Mouse (Mus musculus) midbrain, embryonic 12.5 days (tissue): ENCODE measurements around the gene Pacs2. TPM values are rescaled to one million over a fixed set of nuclear protein-coding genes. Genes with fewer than 3 reads are reported as not detected.

ENCODE experiments used
- ATAC-seq: fragments of 200-750 bp; cut with Nextera tagmentation; 2 replicates; pipeline ENCODE4 v1.8.0; 2017; ENCODE audit warnings: low read depth, moderate TSS enrichment, moderate library complexity; ENCODE audit not compliant: low FRiP score
- H3K27ac ChIP-seq: fragments of 300-500 bp; sonication (generic); replicated peaks from 2 replicates; pipeline ENCODE4 v1.5.1; 2016; ENCODE audit warnings: mild to moderate bottlenecking
- H3K27me3 ChIP-seq: fragments of 300-500 bp; sonication (generic); 2 replicates; pipeline ENCODE4 v1.6.1; 2016; ENCODE audit warnings: mild to moderate bottlenecking
- H3K36me3 ChIP-seq: fragments of 300-500 bp; sonication (generic); 2 replicates; pipeline ENCODE4 v1.6.1; 2016
- H3K4me1 ChIP-seq: fragments of 300-500 bp; sonication (generic); 2 replicates; pipeline ENCODE4 v1.6.1; 2016
- H3K4me2 ChIP-seq: fragments of 300-500 bp; sonication (generic); replicated peaks from 2 replicates; pipeline ENCODE4 v1.6.1; 2016; ENCODE audit warnings: mild to moderate bottlenecking, moderate library complexity
- H3K4me3 ChIP-seq: fragments of 300-500 bp; sonication (generic); 2 replicates; pipeline ENCODE4 v1.5.1; 2016; ENCODE audit warnings: mild to moderate bottlenecking
- H3K9ac ChIP-seq: fragments of 300-500 bp; sonication (generic); replicated peaks from 2 replicates; pipeline ENCODE4 v1.6.1; 2016; ENCODE audit warnings: mild to moderate bottlenecking, moderate library complexity
- H3K9me3 ChIP-seq: fragments of 300-500 bp; sonication (generic); 2 replicates; pipeline ENCODE4 v1.6.1; 2016; ENCODE audit warnings: mild to moderate bottlenecking
- WGBS: fragments of 180-500 bp; shearing (Covaris S2); methylation state at CpG from one replicate; pipeline ENCODE4 v1.1.7; 2016; 5-methylcytosine and 5-hydroxymethylcytosine counted together
- polyA plus RNA-seq: library from polyadenylated mRNA; unstranded; fragments of >200 nt; fragmentation: Nextera tagmentation; extraction: Ambion mirVana; gene quantifications from 2 replicates; pipeline ENCODE4 v1.2.1, GENCODE M21; 2016

The Pacs2 gene
- polyA plus RNA-seq, 1 experiment from 2014 or later, result 29.9 TPM

DNA sequence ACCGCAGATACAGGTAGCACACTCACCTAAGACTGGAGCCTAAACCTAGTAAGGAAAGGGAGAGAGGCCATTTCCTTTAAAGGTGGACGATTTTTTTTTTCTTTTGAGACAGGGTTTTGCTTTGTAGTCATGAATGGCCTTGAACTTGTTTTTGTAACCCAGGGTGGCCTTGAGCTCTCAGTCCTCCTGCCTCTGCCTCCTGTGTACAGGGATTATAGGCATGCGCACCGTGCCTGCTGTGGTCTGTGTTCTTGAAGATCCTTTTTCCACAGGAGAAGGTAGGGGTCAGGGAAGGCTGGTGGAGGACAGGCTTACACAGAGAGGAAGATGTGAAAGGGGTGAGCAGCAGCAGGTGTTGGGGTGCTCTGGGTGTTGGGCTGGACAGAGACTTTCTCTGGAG, 1.6 kb downstream of the Pacs2 start:
- Histone ChIP-seq H3K4me2 (peak overlapping the region; percentile 88), H3K4me1 (peaks cover 39% of the 10 kb centered on the region), H3K9ac (peak overlapping the region; percentile 95; the same call in 1 of the 2 replicates), H3K27me3 (no peaks in the 10 kb centered on the region), H3K36me3 (peaks cover 5% of the 10 kb centered on the region; the same call in 1 of the 2 replicates), H3K9me3 (no peaks in the 10 kb centered on the region), H3K27ac (no peak overlapping the region), H3K4me3 (peak overlapping the region; percentile 93)
- no peak for ATAC-seq
- WGBS, result 75% methylated on average over 4 of the region's 4 CpGs

- Histone ChIP-seq H3K27me3 (no peaks in the 10 kb centered on the region), H3K4me2 (0 out of 2 replicates have a peak overlapping the region, but pooled peaks have one; percentile 17), H3K4me3 (no peak overlapping the region), H3K4me1 (peaks cover 39% of the 10 kb centered on the region), H3K27ac (no peak overlapping the region), H3K9ac (peak overlapping the region; percentile 34; the same call in 1 of the 2 replicates), H3K36me3 (peaks cover 7% of the 10 kb centered on the region; the same call in 1 of the 2 replicates), H3K9me3 (no peaks in the 10 kb centered on the region)
- 78% methylated on average over 8 of the region's 8 CpGs for WGBS
- ATAC-seq, result no peak
Measured at GRCm38 (mm10) chr12:113016976-113017375, 2.7 kb downstream of the Pacs2 start.

- no peaks in the 10 kb centered on the region for H3K27me3 ChIP-seq
- H3K27ac ChIP-seq, result no peak overlapping the region
- no peak overlapping the region for H3K4me2 ChIP-seq
- no peak overlapping the region for H3K9ac ChIP-seq
- 81% methylated on average over 9 of the region's 9 CpGs for WGBS
- no peak overlapping the region for H3K4me3 ChIP-seq
- H3K36me3 ChIP-seq, result peaks cover 7% of the 10 kb centered on the region; the same call in 1 of the 2 replicates
- ATAC-seq, result no peak
- peaks cover 39% of the 10 kb centered on the region for H3K4me1 ChIP-seq
- no peaks in the 10 kb centered on the region for H3K9me3 ChIP-seq
Measured at GRCm38 (mm10) chr12:113017429-113017984, 3.2 kb downstream of the Pacs2 start.

DNA sequence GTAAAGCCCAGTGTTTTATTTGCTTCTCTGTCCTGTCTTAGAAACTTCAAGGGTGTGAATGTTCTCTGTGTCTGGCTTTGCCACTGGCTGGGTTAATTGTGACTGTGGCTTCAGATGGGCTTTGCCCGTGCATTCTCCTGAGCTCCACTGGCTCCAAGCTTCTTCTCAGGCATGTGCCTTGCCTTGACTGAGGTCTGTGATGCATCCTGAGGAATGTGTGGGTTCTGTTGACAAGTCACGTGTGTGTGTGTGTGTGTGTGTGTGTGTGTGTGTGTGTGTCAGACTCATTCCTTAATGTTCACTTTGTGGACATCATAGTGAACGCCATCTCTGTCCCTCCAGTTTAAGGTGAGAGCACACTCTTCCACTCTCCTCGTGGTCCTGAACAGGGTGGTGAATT, 4.5 kb downstream of the Pacs2 start:
- no peak overlapping the region for H3K4me2 ChIP-seq
- peaks cover 27% of the 10 kb centered on the region for H3K4me1 ChIP-seq
- H3K9ac ChIP-seq, result no peak overlapping the region
- H3K27me3 ChIP-seq, result no peaks in the 10 kb centered on the region
- WGBS, result 96% methylated on average over 4 of the region's 4 CpGs
- H3K9me3 ChIP-seq, result no peaks in the 10 kb centered on the region
- H3K27ac ChIP-seq, result no peak overlapping the region
- no peak overlapping the region for H3K4me3 ChIP-seq
- peaks cover 7% of the 10 kb centered on the region; the same call in 1 of the 2 replicates for H3K36me3 ChIP-seq
- no peak for ATAC-seq

DNA sequence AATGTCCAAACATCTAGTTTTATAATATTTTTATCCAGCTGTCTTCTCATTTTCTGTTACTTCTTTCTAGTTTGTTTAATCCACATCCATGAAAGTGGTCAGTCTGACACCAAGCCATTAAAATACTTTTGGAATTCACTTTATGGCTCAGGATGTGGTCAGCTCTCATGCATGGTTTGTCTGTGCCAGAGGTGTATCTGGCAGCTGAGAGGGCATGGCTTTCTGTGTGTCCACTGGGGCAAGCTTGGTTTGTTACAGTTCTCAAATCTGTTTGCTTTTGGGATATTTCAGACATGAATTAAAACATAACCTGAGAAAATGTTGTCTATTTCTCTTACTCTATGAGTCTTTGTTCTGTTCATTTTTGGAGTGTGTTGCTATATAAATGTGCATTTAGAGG, 7.2 kb downstream of the Pacs2 start:
- peaks cover 15% of the 10 kb centered on the region for H3K36me3 ChIP-seq
- H3K27ac ChIP-seq, result no peak overlapping the region
- H3K9ac ChIP-seq, result no peak overlapping the region
- H3K4me1 ChIP-seq, result peaks cover 12% of the 10 kb centered on the region
- H3K4me2 ChIP-seq, result no peak overlapping the region
- no peak for ATAC-seq
- H3K9me3 ChIP-seq, result no peaks in the 10 kb centered on the region
- H3K4me3 ChIP-seq, result no peak overlapping the region
- no peaks in the 10 kb centered on the region for H3K27me3 ChIP-seq

- no peak for ATAC-seq
- Histone ChIP-seq H3K36me3 (peaks cover 18% of the 10 kb centered on the region), H3K4me1 (peaks cover 6% of the 10 kb centered on the region), H3K27ac (no peak overlapping the region), H3K9me3 (no peaks in the 10 kb centered on the region), H3K27me3 (no peaks in the 10 kb centered on the region), H3K9ac (no peak overlapping the region), H3K4me2 (no peak overlapping the region), H3K4me3 (no peak overlapping the region)
- WGBS, result 88% methylated on average over 4 of the region's 4 CpGs
Measured at GRCm38 (mm10) chr12:113023082-113023481, 8.8 kb downstream of the Pacs2 start.

DNA sequence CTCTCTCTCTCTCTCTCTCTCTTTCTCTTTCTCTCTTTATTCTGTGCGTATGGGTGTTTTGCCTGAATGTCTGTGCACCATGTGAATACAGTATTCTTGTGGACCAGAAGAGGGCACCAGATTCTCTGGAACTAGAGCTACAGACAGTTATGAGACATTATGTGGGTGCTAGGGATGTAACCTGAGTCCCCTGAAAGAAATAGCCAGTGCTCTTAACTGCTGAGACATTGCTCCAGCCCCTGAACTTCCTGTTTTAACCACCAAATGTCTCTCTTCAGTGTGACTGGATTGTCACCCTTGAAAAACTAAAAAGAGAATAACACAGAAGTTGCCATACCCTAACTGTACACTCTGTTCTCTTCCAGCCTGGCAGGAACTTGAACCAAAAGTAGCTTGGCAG, 12.2 kb downstream of the Pacs2 start:
- no peak overlapping the region for H3K4me3 ChIP-seq
- no peak overlapping the region for H3K4me2 ChIP-seq
- H3K36me3 ChIP-seq, result peaks cover 11% of the 10 kb centered on the region; the same call in 1 of the 2 replicates
- no peak for ATAC-seq
- H3K9ac ChIP-seq, result no peak overlapping the region
- H3K4me1 ChIP-seq, result peaks cover 20% of the 10 kb centered on the region
- H3K27ac ChIP-seq, result no peak overlapping the region
- WGBS, result 100% methylated on average over 1 of the region's 1 CpGs
- no peaks in the 10 kb centered on the region for H3K9me3 ChIP-seq
- no peaks in the 10 kb centered on the region for H3K27me3 ChIP-seq

- no peak for ATAC-seq
- H3K9ac ChIP-seq, result no peak overlapping the region
- 86% methylated on average over 2 of the region's 2 CpGs for WGBS
- H3K36me3 ChIP-seq, result peaks cover 11% of the 10 kb centered on the region; the same call in 1 of the 2 replicates
- no peaks in the 10 kb centered on the region for H3K9me3 ChIP-seq
- no peak overlapping the region for H3K4me2 ChIP-seq
- peak overlapping the region; percentile 69 for H3K27ac ChIP-seq
- H3K4me3 ChIP-seq, result no peak overlapping the region
- H3K27me3 ChIP-seq, result no peaks in the 10 kb centered on the region
- peaks cover 29% of the 10 kb centered on the region for H3K4me1 ChIP-seq
Measured at GRCm38 (mm10) chr12:113027495-113027894, 13.2 kb downstream of the Pacs2 start.

DNA sequence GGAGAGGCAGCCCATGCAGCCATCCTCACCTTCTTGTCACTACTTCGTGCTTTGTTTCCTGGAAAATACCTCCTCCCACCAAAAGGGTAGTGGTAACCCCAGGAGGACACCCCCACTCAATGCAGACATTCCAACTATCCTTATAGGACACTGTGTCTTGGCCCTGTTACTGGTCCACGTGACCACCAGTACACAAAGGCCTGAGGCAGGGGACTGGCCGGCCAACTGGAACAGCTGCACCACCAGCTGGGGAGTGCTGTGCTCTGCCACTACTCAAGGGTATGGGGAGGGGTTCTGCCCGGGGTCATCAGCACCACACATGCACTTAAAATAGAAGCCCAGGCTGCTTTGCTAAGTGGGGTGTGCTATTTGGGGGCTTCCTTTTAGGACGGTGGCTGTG, 13.8 kb downstream of the Pacs2 start:
- Histone ChIP-seq H3K4me1 (peaks cover 34% of the 10 kb centered on the region), H3K36me3 (peaks cover 11% of the 10 kb centered on the region; the same call in 1 of the 2 replicates), H3K27ac (peak overlapping the region; percentile 69), H3K4me2 (no peak overlapping the region), H3K9me3 (no peaks in the 10 kb centered on the region), H3K27me3 (no peaks in the 10 kb centered on the region), H3K9ac (no peak overlapping the region), H3K4me3 (no peak overlapping the region)
- WGBS, result 54% methylated on average over 5 of the region's 5 CpGs
- peak; percentile 73 for ATAC-seq

DNA sequence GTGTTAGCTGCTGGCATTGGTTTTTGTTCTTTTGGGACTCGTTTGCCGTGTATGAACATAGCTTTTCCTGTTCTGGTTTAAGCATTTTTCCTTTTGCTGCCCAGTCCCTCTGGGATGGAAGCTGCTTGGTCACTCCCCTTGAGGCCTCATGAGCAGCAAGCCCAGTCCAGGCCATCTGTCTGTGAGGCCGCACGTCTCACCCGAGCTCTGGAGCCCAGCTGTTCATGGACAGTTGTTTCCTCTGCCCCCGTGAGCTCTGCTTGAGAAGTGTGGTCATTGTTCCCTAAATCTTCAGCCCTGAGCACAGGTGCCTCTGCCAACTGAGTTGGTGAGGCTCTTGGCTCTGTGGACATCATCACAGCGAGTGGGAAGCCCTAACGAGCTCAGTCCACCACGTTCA, 14.6 kb downstream of the Pacs2 start:
- peak overlapping the region; percentile 69 for H3K27ac ChIP-seq
- H3K4me2 ChIP-seq, result no peak overlapping the region
- WGBS, result 66% methylated on average over 9 of the region's 9 CpGs
- ATAC-seq, result no peak
- peaks cover 37% of the 10 kb centered on the region for H3K4me1 ChIP-seq
- H3K9me3 ChIP-seq, result no peaks in the 10 kb centered on the region
- no peak overlapping the region for H3K4me3 ChIP-seq
- H3K36me3 ChIP-seq, result peaks cover 11% of the 10 kb centered on the region; the same call in 1 of the 2 replicates
- no peak overlapping the region for H3K9ac ChIP-seq
- H3K27me3 ChIP-seq, result no peaks in the 10 kb centered on the region

GRCm38 (mm10) chr12:113030046-113030445, 15.7 kb downstream of the Pacs2 start:
- H3K27me3 ChIP-seq, result no peaks in the 10 kb centered on the region
- ATAC-seq, result no peak
- no peak overlapping the region for H3K4me2 ChIP-seq
- peaks cover 37% of the 10 kb centered on the region for H3K4me1 ChIP-seq
- no peak overlapping the region for H3K4me3 ChIP-seq
- H3K9me3 ChIP-seq, result no peaks in the 10 kb centered on the region
- no peak overlapping the region for H3K27ac ChIP-seq
- H3K9ac ChIP-seq, result no peak overlapping the region
- peaks cover 11% of the 10 kb centered on the region; the same call in 1 of the 2 replicates for H3K36me3 ChIP-seq
- 73% methylated on average over 4 of the region's 4 CpGs for WGBS

DNA sequence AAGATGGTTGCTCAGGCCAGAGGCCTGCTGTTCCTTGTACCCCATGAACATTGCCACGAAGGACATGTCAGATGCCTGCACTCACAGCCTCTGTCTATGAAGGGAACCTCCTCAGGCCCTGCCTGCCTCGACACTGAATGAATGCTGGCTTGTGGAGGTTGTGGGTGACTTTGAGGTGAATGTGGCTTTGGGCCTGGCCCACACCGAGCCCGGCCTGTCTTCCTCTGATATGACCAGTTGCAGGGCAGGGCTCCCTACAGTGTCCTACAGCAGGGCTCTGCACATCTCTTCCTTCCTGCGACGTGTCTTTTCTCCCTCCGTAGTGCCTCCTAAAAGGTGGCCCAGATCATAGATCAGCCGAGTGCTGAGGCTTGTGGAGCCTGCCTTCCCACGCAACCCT, 16.7 kb downstream of the Pacs2 start:
- Histone ChIP-seq H3K36me3 (0 out of 2 replicates have a peak, but pooled peaks cover 5% of the 10 kb centered on the region), H3K27me3 (no peaks in the 10 kb centered on the region), H3K9me3 (no peaks in the 10 kb centered on the region), H3K27ac (no peak overlapping the region), H3K4me1 (peaks cover 37% of the 10 kb centered on the region), H3K9ac (no peak overlapping the region), H3K4me3 (no peak overlapping the region), H3K4me2 (no peak overlapping the region)
- ATAC-seq, result no peak
- 85% methylated on average over 9 of the region's 9 CpGs for whole genome bisulfite sequencing

DNA sequence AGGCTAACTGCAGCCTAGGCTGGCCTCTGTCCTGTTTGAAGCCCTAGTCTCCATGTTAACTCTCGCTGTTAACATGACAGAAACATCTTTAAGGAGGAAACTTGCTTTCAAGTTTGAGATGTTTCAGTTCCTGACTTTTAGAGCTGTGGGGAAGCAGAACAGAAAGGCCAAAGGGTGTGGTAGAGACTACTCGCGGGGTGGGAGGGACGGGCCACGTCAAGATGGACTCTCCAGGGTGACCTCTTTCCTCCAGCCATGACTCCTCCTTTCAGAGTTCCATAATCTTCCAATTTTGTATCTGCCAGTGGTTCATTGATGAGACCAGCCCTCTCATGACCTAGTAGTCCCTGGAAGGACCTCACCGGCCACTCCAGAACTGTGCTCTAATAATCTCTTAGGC, 17.1 kb downstream of the Pacs2 start:
- Histone ChIP-seq H3K4me1 (peaks cover 37% of the 10 kb centered on the region), H3K9ac (no peak overlapping the region), H3K4me3 (no peak overlapping the region), H3K4me2 (no peak overlapping the region), H3K9me3 (no peaks in the 10 kb centered on the region), H3K27me3 (no peaks in the 10 kb centered on the region), H3K27ac (no peak overlapping the region), H3K36me3 (0 out of 2 replicates have a peak, but pooled peaks cover 4% of the 10 kb centered on the region)
- WGBS, result 90% methylated on average over 6 of the region's 6 CpGs
- ATAC-seq, result no peak
